Mouse (Mus musculus) gastrocnemius, adult 8-10 months (tissue): Measurements from ENCODE around the gene Mbd4. TPM values are rescaled to one million over a fixed set of nuclear protein-coding genes. Genes with fewer than 3 reads are reported as not detected.

ENCODE experiments used
- DNase-seq, 2 experiments: peaks; one replicate each; pipeline ENCODE4 v3.0.0; 2022; ENCODE audit warnings: low spot score in 2 of 2
- total RNA-seq, 4 experiments: library from RNA; stranded (reverse); gene quantifications; 2 replicates each; pipeline ENCODE4 v1.2.4; 2022

Gene Mbd4
- total RNA-seq, 4 experiments from 2014 or later = 0.80 to 1.2 (median 1.0) TPM

DNA sequence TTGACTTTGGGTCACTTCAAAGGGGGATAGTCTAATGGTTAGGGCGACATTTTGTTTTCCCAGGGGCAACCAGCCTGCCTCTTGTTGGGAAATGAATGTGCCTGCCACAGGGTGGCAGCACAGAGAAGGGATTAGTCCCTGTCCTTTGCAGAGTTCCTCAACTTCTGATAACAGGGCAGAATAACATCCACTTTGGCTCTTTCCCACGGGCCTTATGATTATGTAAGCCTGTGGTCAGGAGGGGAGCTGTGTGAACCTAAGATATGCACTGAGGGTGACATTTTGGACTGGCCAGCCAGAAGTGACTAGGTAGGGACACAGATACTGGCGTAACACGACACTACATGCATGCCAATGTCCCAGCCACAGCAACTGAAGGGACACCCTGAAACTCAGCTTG is 39.1 kb downstream of the Mbd4 start:
- peak; percentile 53 to 66 for DNase-seq

DNA sequence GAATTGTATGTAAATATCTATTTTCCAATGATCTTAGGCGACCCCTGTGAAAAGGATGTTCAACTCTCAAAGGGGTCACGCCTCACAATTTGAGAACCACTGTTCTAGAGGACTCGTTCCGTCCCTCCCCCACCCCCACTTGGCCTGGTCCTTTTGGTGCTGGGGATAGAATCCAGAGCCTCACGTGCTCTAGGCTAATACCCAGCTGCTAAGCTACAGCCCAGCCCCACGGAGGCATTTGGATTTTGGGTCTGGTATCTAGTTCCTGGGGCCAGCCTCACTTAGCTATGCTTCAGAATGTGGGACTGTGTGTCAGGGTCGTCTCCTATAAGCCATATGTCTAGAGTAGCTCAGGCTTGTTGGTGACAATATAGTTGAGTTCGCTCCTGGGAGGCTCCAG is 41.6 kb downstream of the Mbd4 start:
- DNase-seq = no peak

DNA sequence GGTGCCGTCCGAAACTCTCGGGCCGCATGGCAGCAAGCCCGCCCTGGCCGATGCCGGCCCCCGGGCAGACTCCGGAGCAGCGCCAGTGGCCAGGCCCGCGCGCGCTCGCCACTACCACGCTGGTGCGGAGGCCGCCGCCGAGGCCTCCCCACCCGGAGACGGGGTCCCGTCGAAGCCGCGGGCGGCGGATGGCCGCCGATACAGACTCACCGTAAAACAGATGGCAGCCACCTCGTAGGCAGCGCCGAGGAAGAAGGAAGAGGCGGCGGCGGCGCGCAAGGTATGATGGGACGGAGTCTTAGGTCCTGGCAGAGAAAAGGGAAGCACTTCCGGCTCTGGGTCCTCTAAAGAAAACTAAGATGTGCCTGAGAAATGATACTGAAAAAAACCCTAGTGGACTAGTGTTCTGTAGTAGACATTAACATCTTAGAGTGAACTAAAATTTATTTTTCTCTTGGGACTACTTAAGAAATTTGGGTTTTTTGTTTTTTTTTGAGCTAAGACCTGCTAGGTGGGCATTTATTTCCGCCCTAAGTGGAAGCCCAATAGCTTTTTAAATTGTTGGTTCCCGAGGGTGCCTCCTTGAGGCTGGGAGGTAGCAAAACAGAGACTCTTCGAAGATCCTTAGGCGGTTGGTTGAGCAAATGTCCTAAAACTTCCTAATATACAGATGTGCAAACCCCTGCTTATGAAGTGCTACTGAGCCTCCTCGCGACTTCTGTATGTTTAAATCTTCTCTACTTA is 44.5 kb downstream of the Mbd4 start, which contains the start of gene Rpl32:
Rpl32 (minus strand) TSS at position 260 of the 744 bp plus-strand sequence.
- peak; percentile 78 to 82 for DNase-seq

DNA sequence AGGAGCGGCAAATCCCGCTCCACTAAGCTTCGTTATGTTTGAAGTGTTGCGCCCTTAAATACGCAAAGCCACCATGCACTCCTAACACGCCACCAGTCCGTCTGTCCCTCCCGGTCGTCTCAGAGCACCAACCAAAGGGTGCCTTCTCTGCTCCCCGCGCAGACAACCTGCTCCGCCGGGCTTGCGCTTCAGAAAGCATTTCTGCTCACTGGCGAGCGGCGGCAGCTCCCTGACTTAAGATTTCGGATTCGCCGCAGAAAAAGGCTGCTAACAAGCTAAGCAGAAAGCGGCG is 45.0 kb downstream of the Mbd4 start:
- no peak for DNase-seq

DNA sequence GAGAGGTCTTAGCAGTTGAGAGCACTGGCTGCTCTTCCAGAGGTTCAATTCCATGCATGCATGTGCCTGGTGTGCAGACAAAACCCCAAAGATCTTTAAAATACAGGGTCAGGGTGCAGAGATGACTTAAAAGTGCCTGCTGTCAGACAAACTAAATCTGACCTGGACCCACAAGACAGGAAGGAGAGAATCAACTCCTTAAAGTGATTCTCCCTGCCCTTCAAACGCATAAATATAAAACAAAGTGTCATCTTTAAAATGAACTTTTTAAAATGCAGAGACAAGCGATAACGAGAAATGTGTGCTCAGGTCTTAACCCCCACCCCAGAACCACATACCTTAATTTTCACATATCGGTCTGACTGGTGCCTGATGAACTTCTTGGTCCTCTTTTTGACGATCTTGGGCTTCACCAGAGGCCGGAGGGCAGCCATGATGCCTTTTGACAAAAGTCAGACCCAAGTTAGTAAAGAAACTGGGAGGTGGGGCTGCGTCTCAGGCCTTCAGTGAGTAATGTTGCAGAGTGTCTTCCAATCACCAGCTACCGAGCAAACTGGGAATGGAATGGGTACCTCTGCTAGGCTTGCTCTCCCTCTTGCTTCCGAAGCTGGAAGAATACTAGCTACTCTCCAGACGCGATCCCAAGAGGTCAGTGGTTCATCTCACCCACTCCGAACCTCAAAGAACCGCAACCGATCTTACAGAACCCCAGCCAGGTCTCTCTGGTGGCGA is 45.5 kb downstream of the Mbd4 start:
- no peak for DNase-seq

DNA sequence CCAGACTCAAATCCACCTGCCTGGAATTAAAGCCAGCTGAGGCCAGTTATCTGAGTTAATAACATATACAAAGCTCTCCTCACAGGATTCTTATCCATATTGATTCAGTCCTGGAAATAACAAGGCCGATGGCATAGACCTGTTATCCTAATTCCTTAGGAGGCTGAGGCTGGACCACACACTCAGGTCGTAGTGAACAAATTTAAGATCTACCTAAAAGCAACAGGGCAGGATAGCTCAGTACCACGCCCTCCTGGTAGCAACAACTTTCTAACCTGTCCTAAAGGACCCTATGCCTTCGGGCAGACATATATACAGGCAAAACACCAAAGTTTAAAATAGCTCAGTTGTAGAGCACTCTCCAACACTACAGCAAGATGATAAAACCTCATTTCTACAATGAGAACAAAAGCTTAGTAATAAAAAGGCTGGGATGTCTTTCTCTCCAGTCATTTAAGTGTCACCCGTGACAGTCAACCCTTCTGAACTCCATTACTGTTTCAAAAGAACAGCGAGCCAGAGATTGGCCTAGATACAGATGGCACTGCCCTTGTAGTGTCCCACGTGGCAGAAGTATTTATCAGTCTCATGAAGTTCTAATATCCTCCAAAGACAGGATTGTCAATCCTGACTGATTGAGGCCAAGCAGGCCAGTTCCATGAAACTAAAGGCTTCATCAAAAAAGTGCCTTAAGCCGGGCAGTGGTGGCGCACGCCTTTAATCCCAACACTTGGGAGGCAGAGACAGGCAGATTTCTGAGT is 48.6 kb downstream of the Mbd4 start:
- DNase-seq = no peak

DNA sequence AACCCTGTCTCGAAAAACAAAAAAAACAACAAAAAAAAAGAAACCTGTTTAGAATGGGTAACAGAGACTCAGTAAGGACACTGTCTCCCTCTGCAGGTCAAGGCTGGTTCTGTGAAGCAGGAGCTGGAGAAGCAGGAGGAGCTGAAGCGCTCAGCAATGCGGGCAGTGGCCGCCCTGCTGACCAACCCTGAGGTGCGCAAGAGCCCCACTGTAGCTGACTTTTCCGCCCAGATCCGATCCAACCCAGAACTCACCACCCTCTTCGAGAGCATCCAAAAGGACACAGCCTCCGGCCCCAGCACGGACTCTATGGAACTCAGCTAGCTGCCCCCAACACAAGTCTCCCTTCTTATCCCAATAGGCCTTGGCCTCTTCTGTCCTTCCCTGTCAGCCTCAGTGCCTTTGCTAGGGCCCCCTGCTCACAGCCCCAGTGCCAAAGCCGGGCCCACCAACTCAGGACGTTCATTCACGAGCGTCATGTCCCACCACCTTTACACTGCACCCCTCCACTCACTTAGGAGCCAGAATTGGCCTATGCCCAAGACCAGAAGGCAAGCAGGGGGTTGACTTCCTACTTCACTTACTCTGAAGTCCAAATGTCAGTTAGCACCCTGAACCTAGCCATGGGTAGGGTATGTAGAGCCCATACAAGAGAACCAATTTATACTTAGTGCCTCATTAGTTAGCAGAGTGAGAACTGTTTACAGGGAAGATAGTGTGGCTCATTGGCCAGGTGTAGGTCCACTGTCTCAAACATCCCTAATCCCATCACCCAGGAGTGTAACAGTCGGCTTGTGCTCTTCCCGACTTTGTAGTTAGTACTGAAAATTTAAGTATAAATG is 49.4 kb downstream of the Mbd4 start:
- DNase-seq = peak; percentile 31 to 55

DNA sequence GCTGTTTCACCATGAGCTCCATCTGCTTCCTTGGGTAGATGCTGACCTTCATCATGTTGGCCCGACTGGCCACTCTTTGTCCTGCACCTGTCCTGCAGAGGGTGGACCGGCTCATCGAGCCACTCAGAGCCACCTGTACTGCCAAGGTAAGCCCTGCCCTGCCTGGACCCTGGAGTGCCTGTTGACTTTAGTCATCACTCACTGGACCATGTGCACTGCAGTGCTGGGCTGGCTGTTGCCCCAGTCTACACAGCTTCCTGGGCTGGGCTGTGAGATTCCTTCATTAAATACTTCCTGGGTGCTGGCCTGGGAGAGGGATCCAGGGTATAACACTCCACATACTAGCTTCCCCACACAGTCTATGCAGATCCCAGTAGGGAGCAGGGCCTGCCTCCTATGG is 51.4 kb downstream of the Mbd4 start:
- no peak for DNase-seq

DNA sequence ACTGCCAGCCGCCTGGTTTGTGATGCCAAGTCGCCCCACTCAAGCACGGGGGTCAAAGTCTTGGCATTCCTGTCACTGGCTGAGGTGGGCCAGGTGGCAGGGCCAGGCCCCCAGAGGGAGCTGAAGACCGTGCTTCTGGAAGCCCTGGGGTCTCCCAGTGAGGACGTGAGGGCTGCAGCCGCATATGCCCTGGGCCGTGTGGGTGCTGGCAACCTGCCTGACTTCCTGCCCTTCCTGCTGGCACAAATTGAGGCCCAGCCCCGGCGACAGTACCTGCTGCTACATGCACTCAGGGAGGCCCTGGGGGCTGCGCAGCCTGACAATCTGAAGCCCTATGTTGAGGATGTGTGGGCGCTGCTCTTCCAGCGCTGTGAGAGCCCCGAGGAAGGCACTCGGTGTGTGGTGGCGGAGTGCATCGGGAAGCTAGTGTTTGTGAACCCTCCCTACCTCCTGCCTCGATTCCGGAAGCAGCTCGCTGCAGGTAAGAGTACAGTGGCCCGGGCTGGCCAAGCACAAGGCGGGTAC is 60.4 kb downstream of the Mbd4 start:
- peak in 1 of 2 experiments; percentile 50 for DNase-seq

DNA sequence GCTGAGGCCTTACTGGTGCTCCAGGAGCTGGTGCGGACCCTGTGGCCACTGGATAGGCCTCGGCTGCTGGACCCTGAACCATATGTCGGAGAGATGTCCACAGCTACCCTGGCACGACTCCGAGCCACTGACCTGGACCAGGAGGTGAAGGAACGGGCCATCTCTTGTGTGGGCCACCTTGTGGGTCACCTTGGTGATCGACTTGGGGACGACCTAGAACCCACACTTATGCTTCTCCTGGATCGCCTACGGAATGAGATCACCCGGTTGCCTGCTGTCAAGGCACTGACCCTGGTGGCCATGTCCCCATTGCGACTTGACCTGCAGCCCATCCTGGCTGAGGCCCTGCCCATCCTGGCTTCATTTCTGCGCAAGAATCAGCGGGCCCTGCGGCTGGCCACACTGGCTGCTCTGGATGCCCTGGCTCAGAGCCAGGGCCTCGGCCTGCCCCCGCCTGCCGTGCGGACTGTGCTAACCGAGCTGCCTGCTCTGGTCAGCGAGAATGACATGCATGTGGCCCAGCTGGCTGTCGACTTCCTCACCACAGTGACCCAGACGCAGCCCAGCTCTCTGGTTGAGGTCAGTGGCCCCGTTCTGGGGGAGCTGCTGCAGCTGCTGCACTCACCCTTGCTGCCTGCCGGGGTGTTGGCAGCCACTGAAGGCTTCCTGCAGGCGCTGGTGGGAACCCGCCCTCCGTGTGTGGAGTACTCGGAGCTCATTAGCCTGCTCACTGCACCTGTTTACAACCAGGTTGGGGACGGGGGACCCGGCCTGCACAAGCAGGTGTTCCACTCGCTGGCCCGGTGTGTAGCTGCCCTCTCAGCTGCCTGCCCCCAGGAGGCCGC is 61.1 kb downstream of the Mbd4 start:
- DNase-seq = peak; percentile 41 to 69

DNA sequence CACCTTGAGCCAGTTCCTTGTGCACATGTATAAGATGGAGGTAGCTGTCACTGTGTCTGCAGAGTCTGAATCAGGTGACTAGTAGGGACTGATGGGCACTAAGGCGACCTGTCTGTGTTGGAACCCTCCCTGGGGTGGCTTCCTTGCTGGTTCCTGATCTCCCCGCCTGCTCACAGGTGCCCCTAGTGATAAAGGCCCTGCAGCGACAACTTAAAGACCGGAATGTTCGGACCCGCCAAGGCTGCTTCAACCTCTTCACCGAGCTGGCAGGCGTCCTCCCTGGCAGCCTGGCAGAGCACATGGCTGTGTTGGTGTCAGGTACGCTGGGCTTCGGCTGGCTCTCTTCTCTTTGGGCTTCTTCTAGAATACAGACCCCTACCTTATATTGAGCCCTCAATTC is 62.2 kb downstream of the Mbd4 start:
- peak in 1 of 2 experiments; percentile 48 for DNase-seq

Other genes starting within 250 kb of the Mbd4 start
- gene Raf1, start 176.7 kb downstream of the Mbd4 start, total RNA-seq = 100 to 1,000 TPM; 113 to 132 (median 118) TPM
- under 1 TPM in 3 of 4 experiments, not detected in 1; 0.36 to 0.58 (median 0.41) TPM for gene Tmem40, start 91.0 kb downstream of the Mbd4 start, total RNA-seq
- 10 to 100 TPM; 63.6 to 80.2 (median 77.4) TPM for gene Cand2, start 78.8 kb downstream of the Mbd4 start, total RNA-seq
- gene Rpl32, start 44.6 kb downstream of the Mbd4 start, total RNA-seq = 100 to 1,000 TPM; 581 to 694 (median 621) TPM
- gene Efcab12, start 15.0 kb downstream of the Mbd4 start, total RNA-seq = under 1 TPM in 3 of 4 experiments, not detected in 1; 0.12 to 0.29 (median 0.15) TPM
- gene Ift122, start 99 bp upstream of the Mbd4 start, total RNA-seq = 1 to 10 TPM; 3.3 to 4.9 (median 4.0) TPM
- not detected for gene Rho, start 78.4 kb upstream of the Mbd4 start, total RNA-seq
- gene H1foo, start 91.6 kb upstream of the Mbd4 start, total RNA-seq = not detected
- gene Plxnd1, start 141.6 kb upstream of the Mbd4 start, total RNA-seq = 10 to 100 TPM; 12.9 to 25.5 (median 19.1) TPM